Mouse (Mus musculus) left cerebral cortex, postnatal 14 days (tissue): ENCODE data around the gene H2-M5. TPM values are rescaled to one million over a fixed set of nuclear protein-coding genes. Genes with fewer than 3 reads are reported as not detected.
"Not testable (repeated sequence)": the region's sequence is repeated elsewhere in the genome, so short reads cannot be mapped to it uniquely, and the experiment has no call there.

Experiments used
- DNase-seq, 2 experiments: peaks; one replicate each; pipeline ENCODE4 v3.0.0; 2021 to 2022; ENCODE audit warnings: low spot score in 2 of 2, mixed read lengths in 1 of 2
- intact Hi-C: fragments of 180-260 bp; cut with DNase I; formaldehyde crosslinking; loops from one replicate; pipeline ENCODE4 v1.15.1; 2025
- total RNA-seq, 2 experiments: library from RNA; stranded (reverse); gene quantifications; 2 replicates each; pipeline ENCODE4 v1.2.3; 2021

Gene H2-M5
- total RNA-seq, 2 experiments from 2014 or later: 1.9 to 2.7 TPM

GRCm38 (mm10) chr17:36997033-36997735 is 7.8 kb upstream of the H2-M5 start:
- intact Hi-C loops: no loop called here
- DNase-seq: peak; percentile 66 to 82

- intact Hi-C loops: no loop called here
- no peak for DNase-seq
Measured at GRCm38 (mm10) chr17:36995448-36995847, 6.1 kb upstream of the H2-M5 start.

- no peak for DNase-seq
- intact Hi-C loops: no loop called here
Measured at GRCm38 (mm10) chr17:36994528-36994927, 5.2 kb upstream of the H2-M5 start.

- no peak for DNase-seq
- intact Hi-C loops: no loop called here
Measured at GRCm38 (mm10) chr17:36993770-36994325, 4.5 kb upstream of the H2-M5 start.

GRCm38 (mm10) chr17:36992336-36993104 is 3.2 kb upstream of the H2-M5 start:
- intact Hi-C loops: no loop called here
- peak in 1 of 2 experiments; percentile 15 for DNase-seq

- DNase-seq, intact Hi-C loops: not testable (repeated sequence)
Measured at GRCm38 (mm10) chr17:36990630-36991029, 1.3 kb upstream of the H2-M5 start.

- DNase-seq: no peak
- intact Hi-C loops: no loop called here
Measured at GRCm38 (mm10) chr17:36988475-36988874, 862 bp downstream of the H2-M5 start.

GRCm38 (mm10) chr17:36982253-36983155 is 6.8 kb downstream of the H2-M5 start:
- intact Hi-C loops: no loop called here

GRCm38 (mm10) chr17:36981845-36982244 is 7.5 kb downstream of the H2-M5 start:
- intact Hi-C loops: no loop called here
- no peak for DNase-seq

More at GRCm38 (mm10) chr17:36982253-36983155, 6.8 kb downstream of the H2-M5 start:
- DNase-seq: no peak

GRCm38 (mm10) chr17:36981221-36981813 is 8.0 kb downstream of the H2-M5 start, which contains the start of gene 2410137M14Rik:
Gene 2410137M14Rik, minus strand, starts transcription at chr17:36981237.
- intact Hi-C loops: no loop called here
- DNase-seq: peak; percentile 19 to 30

- no peak for DNase-seq
- intact Hi-C loops: no loop called here
Measured at GRCm38 (mm10) chr17:36973271-36973787, 16.0 kb downstream of the H2-M5 start.

- intact Hi-C loops: no loop called here
- DNase-seq: no peak
Measured at GRCm38 (mm10) chr17:36972791-36973190, 16.5 kb downstream of the H2-M5 start.

GRCm38 (mm10) chr17:36971172-36971850 is 18.0 kb downstream of the H2-M5 start:
- no peak for DNase-seq

GRCm38 (mm10) chr17:36970316-36970890 is 18.9 kb downstream of the H2-M5 start:
- intact Hi-C loops: no loop called here
- DNase-seq: no peak

More at GRCm38 (mm10) chr17:36971172-36971850, 18.0 kb downstream of the H2-M5 start:
- intact Hi-C loops: no loop called here

GRCm38 (mm10) chr17:36966875-36967274 is 22.5 kb downstream of the H2-M5 start:
- intact Hi-C loops: no loop called here

GRCm38 (mm10) chr17:36961125-36961524 is 28.2 kb downstream of the H2-M5 start:
- no peak for DNase-seq
- intact Hi-C loops: no loop called here

More at GRCm38 (mm10) chr17:36966875-36967274, 22.5 kb downstream of the H2-M5 start:
- no peak for DNase-seq

GRCm38 (mm10) chr17:36958884-36959283 is 30.5 kb downstream of the H2-M5 start:
- intact Hi-C loops: loop anchor here (5.0 kb wide), 1 partner anchor 88 kb away; the partner anchor contains the start of gene Gabbr1
- no peak for DNase-seq
